In the genomic region with DNA sequence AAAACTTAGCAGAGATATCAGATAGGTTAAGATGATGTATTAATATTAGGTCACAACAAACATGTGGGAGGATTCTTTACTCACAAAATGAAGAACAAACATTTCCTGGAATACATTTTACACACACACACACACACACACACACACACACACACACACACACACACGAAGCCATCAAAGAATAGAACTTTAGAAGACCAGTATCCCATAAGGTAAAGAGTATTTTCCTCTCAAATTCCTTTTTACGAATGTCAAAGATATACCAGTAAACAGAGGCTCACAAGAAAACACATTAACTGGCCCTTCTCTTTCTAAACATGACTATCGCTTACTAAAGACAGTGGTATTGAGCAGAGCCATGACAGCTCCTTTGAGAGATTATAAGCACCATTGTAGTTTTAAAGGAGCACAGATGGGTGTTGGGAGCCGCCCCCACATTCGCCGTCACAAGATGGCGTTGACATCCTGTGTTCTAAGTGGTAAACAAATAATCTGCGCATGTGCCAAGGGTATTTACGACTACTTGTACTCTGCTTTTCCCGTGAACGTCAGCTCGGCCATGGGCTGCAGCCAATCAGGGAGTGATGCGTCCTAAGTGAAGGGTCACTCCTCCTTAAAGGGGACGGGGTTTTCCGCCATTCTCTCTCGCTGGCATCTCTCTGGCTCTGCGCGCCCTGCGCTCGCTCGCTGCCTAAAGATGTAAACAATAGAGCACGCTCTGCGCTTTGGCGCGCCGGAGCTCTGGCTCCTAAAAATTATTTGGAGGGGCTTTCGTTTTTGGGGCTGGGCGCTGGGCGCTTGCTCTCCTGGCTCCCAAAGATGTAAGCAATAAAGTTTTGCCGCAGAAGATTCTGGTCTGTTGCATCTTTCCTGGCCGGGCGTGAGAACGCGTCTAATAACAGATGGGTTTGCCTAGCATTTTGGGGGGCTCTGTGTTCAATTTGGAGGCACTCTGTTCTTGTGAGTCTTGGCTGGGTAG, we compare ENCODE assay signal across 8 mouse cellular contexts.
DNase-seq lines count a peak whose midpoint lies in the region; ATAC-seq and TF ChIP-seq lines count a peak whose summit lies in the region.
"Not testable (repeated sequence)": the region's sequence is repeated elsewhere in the genome, so short reads cannot be mapped to it uniquely, and the experiment has no call there.

No protein-coding gene starts in this region.

- H3K9me3 ChIP-seq in hindbrain, postnatal 0 days (ENCODE audit: low read length); liver, embryonic 15.5 days (replicated peaks); midbrain, postnatal 0 days (ENCODE audit: low read length); stomach, embryonic 15.5 days: not testable (repeated sequence)

- WGBS in hindbrain, postnatal 0 days, result 47% methylated on average over 23 of the region's 34 CpGs
- 45% methylated on average over 27 of the region's 34 CpGs for WGBS in liver, embryonic 15.5 days (ENCODE audit: insufficient replicate concordance)
- WGBS in midbrain, postnatal 0 days, result 47% methylated on average over 24 of the region's 34 CpGs
- 35% methylated on average over 26 of the region's 34 CpGs for WGBS in stomach, embryonic 15.5 days

- H3K27ac ChIP-seq in cortical plate, adult 2 months (ENCODE audit: insufficient read depth, low read length), result peak overlapping the region; percentile 28
- peak overlapping the region; percentile 46 for H3K27ac ChIP-seq in hindbrain, postnatal 0 days
- not testable (repeated sequence) for H3K27ac ChIP-seq in liver, embryonic 15.5 days (replicated peaks); midbrain, postnatal 0 days (ENCODE audit: low read depth, low read length); stomach, embryonic 15.5 days

- 0 out of 2 replicates have a peak overlapping the region, but pooled peaks have one; percentile 22 for H3K9ac ChIP-seq in hindbrain, postnatal 0 days (replicated peaks; ENCODE audit: low read length)
- not testable (repeated sequence) for H3K9ac ChIP-seq in liver, embryonic 15.5 days; midbrain, postnatal 0 days (replicated peaks; ENCODE audit: low read length, poor library complexity, severe bottlenecking); stomach, embryonic 15.5 days

- H3K27me3 ChIP-seq in hindbrain, postnatal 0 days (ENCODE audit: insufficient read depth, low read length); liver, embryonic 15.5 days; midbrain, postnatal 0 days (ENCODE audit: insufficient read depth, low read length); stomach, embryonic 15.5 days (replicated peaks): not testable (repeated sequence)

- peak; percentile 78 for ATAC-seq in hindbrain, postnatal 0 days
- not testable (repeated sequence) for ATAC-seq in liver, embryonic 15.5 days (ENCODE audit: insufficient read depth); stomach, embryonic 15.5 days (ENCODE audit: insufficient read depth, low FRiP score, low read depth)
- peak; percentile 67; the same call in 1 of the 2 replicates for ATAC-seq in midbrain, postnatal 0 days (ENCODE audit: low FRiP score)

- H3K4me1 ChIP-seq in cortical plate, adult 2 months (ENCODE audit: control insufficient read depth, insufficient read depth, low read length); hindbrain, postnatal 0 days (ENCODE audit: insufficient read depth, low read length); liver, embryonic 15.5 days (replicated peaks); midbrain, postnatal 0 days (ENCODE audit: insufficient read depth, low read length); stomach, embryonic 15.5 days: not testable (repeated sequence)

- not testable (repeated sequence) for TF ChIP-seq POLR2A in cortical plate, adult 2 months (IDR thresholded peaks at IDR 0.05; ENCODE audit: extremely low read depth, insufficient read depth, low read length)

- H3K4me3 ChIP-seq in cortical plate, adult 2 months (ENCODE audit: insufficient read depth, low read length), result peak overlapping the region; percentile 56
- peak overlapping the region; percentile 36 for H3K4me3 ChIP-seq in hindbrain, postnatal 0 days (ENCODE audit: low read length)
- peak overlapping the region; percentile 33 for H3K4me3 ChIP-seq in liver, embryonic 15.5 days (replicated peaks)
- H3K4me3 ChIP-seq in midbrain, postnatal 0 days (ENCODE audit: low read depth, low read length), result peak overlapping the region; percentile 35
- peak overlapping the region; percentile 39 for H3K4me3 ChIP-seq in stomach, embryonic 15.5 days (replicated peaks)

- peak; percentile 62 for DNase-seq in T-cell, adult 2 months (ENCODE audit: low spot score)
- DNase-seq in heart, adult 11 months, result peak; percentile 96
- DNase-seq in hindbrain, postnatal 0 days (ENCODE audit: low spot score), result peak; percentile 40
- DNase-seq in layer of hippocampus, adult 18-20 months (ENCODE audit: low spot score in 2 of 2), result peak; percentile 15 to 70
- peak; percentile 34 for DNase-seq in midbrain, postnatal 0 days (ENCODE audit: low spot score)

- peak overlapping the region; percentile 52 for H3K4me2 ChIP-seq in hindbrain, postnatal 0 days (ENCODE audit: low read depth, low read length)
- H3K4me2 ChIP-seq in liver, embryonic 15.5 days, result peak overlapping the region; percentile 43
- H3K4me2 ChIP-seq in midbrain, postnatal 0 days (ENCODE audit: low read depth, low read length, poor library complexity, severe bottlenecking), result peak overlapping the region; percentile 49
- peak overlapping the region; percentile 36 for H3K4me2 ChIP-seq in stomach, embryonic 15.5 days

- not testable (repeated sequence) for H3K36me3 ChIP-seq in hindbrain, postnatal 0 days (ENCODE audit: insufficient read depth, low read length); liver, embryonic 15.5 days (replicated peaks); midbrain, postnatal 0 days (ENCODE audit: insufficient read depth, low read length); stomach, embryonic 15.5 days

- not testable (repeated sequence) for TF ChIP-seq CTCF in cortical plate, adult 2 months (IDR thresholded peaks at IDR 0.05; ENCODE audit: extremely low read depth, insufficient read depth, low read length); hindbrain, postnatal 0 days (IDR thresholded peaks at IDR 0.05; ENCODE audit: low read depth); midbrain, postnatal 0 days (IDR thresholded peaks at IDR 0.05)

Comparison
In these comparisons a context has a peak if more than half of its experiments do, and no peak if none do; other contexts are left out.
1. DNase-seq: peak in every context shown above with its lines; median percentile 96 in heart, adult 11 months; 62 in T-cell, adult 2 months; 42 in layer of hippocampus, adult 18-20 months; 40 in hindbrain, postnatal 0 days; 34 in midbrain, postnatal 0 days.